Mouse (Mus musculus) inflammation-experienced regulatory T-cells, adult 16 weeks (primary cell): ENCODE measurements around the gene Hist1h2bp. TPM values are rescaled to one million over a fixed set of nuclear protein-coding genes. Genes with fewer than 3 reads are reported as not detected.

Experiments
- polyA plus RNA-seq: library from polyadenylated mRNA; unstranded; fragments of 100-300 nt; shearing (Covaris generic); gene quantifications from one replicate; pipeline ENCODE4 v1.2.1, GENCODE M21; 2017

Hist1h2bp gene
- polyA plus RNA-seq = not detected

DNA sequence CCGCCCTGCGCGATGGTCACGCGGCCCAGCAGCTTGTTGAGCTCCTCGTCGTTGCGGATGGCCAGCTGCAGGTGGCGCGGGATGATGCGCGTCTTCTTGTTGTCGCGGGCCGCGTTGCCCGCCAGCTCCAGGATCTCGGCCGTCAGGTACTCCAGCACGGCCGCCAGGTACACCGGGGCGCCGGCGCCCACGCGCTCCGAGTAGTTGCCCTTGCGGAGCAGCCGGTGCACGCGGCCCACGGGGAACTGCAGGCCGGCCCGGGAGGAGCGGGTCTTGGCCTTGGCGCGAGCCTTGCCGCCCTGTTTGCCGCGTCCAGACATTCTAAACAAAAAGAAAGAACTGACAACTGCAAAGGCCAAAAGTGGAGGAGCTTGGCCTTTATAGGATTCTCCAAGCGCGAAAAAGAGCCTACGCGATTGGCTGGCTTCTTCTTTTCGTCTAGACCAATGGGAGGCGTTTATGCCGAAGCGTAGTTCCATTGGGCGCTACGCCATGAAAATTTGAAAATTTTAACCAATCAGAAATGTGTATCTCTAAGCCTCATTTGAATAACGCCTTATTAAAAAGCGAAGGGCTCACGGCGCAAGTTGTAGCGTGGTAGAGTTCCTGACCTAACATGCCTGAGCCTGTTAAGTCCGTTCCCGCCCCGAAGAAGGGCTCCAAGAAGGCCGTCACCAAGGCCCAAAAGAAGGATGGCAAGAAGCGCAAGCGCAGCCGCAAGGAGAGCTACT, at the start of gene Hist1h2bp, which contains the start of gene Hist1h2an:
Gene Hist1h2bp, plus strand, starts transcription at position 563 of the 731 bp plus-strand sequence.
Gene Hist1h2an, minus strand, starts transcription at position 320 of the 731 bp plus-strand sequence.

DNA sequence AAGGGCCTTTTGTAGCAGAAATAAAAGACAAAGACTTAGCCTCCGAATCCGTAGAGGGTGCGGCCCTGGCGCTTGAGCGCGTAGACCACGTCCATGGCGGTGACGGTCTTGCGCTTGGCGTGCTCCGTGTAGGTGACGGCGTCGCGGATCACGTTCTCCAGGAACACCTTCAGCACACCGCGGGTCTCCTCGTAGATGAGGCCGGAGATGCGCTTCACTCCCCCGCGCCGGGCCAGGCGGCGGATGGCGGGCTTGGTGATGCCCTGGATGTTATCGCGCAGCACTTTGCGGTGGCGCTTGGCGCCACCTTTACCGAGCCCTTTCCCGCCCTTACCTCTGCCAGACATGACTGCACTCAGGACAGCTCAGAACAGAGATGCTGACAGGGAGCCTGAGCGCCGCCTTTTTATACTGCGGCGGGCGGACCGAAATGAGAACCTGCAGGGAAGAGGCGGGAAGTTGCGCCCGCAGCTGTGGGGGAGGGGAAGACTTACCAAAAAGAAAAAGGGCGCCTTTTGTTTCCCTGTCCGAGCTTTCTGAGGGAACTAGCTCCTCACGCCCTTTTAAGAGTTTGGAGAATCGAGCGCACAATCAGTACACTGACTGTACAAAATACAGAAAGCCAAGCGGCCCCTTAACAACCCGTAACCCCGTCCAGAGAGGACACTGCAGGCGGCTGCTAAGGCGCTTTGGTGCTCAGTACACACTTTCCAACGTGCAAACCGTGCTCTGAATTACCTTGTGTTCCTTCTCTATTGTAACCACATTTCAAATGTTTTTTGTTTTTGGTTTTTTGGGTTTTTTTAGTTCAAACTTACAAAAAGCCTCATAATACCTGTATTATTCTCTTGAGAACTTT, 36.9 kb upstream of the Hist1h2bp start, which contains the start of gene Hist1h4k:
Gene Hist1h4k, minus strand, starts transcription at position 347 of the 859 bp plus-strand sequence.

DNA sequence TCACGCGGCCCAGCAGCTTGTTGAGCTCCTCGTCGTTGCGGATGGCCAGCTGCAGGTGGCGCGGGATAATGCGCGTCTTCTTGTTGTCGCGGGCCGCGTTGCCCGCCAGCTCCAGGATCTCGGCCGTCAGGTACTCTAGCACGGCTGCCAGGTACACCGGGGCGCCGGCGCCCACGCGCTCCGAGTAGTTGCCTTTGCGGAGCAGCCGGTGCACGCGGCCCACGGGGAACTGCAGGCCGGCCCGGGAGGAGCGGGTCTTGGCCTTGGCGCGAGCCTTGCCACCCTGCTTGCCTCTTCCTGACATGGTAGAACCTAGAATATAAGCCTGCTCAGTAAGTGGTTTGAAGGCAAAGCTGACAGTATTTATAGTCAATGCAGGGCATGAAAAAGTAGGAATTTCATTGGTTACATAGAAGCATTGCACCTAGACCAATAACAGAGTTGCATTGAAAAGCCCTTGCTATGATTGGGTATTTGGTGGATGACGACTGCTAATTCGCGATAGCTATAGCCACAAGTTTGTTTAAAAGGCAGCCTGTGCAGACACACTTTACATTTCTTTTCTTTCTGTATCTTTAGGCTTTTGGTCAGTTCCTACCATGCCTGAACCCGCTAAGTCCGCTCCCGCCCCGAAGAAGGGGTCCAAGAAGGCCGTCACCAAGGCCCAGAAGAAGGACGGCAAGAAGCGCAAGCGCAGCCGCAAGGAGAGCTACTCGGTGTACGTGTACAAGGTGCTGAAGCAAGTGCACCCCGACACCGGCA, 33.6 kb upstream of the Hist1h2bp start, which contains the start of the genes Hist1h2ak and Hist1h2bn:
Gene Hist1h2ak, minus strand, starts transcription at position 304 of the 762 bp plus-strand sequence.
Gene Hist1h2bn, plus strand, starts transcription at position 600 of the 762 bp plus-strand sequence.

DNA sequence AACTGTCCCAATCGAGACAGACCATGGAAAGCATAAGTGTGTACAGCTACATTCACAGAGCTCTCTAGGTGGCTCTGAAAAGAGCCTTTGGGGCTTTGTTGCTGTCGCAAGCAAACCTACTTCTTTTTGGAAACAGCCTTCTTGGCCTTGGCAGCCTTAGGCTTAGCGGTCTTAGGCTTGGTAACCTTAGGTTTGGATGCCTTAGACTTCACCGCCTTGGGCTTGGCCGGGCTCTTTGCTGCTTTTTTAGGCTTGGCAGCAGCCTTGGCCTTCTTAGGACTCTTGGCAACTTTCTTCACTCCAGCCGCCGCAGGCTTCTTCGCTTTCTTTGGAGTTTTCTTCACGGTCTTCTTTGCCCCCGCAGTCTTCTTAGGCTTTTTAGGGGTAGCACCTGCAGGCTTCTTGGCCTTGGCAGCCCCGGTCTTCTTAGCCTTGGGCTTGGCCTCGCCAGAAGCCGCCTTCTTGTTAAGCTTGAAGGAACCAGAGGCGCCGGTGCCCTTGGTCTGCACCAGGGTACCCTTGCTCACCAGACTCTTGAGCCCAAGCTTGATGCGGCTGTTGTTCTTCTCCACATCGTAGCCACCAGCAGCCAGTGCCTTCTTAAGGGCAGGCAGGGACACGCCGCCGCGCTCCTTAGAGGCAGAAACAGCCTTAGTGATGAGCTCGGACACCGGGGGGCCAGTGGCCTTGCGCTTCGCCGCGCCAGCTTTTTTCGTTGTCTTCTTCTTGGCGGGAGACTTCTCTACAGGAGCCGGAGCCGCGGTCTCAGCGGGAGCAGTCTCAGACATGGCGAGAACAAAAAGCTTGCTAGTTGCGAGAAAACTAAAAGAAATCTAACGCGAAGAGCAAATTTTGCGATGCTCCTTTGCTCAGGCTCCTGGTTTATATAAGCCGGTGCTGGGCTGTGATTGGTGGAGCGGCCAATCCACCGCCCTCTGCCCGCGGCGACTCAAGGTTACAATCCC, 7.2 kb upstream of the Hist1h2bp start, which contains the start of gene Hist1h1b:
Gene Hist1h1b, minus strand, starts transcription at position 859 of the 965 bp plus-strand sequence.

DNA sequence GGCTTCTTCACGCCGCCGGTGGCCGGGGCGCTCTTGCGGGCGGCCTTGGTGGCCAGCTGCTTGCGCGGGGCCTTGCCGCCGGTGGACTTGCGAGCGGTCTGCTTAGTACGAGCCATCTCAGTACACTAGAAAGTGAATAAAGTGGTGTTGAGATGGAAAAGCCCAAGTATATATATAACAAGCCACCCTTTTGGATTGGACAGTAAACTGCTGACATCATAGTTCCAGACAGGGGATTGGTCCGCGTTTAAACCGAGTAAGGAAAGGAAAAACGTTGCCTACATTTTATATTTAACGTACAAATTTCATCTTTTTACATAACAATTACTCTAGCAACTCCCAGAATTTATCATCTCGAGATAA, 4.0 kb upstream of the Hist1h2bp start, which contains the start of gene Hist1h3i:
Gene Hist1h3i, minus strand, starts transcription at position 116 of the 363 bp plus-strand sequence.

DNA sequence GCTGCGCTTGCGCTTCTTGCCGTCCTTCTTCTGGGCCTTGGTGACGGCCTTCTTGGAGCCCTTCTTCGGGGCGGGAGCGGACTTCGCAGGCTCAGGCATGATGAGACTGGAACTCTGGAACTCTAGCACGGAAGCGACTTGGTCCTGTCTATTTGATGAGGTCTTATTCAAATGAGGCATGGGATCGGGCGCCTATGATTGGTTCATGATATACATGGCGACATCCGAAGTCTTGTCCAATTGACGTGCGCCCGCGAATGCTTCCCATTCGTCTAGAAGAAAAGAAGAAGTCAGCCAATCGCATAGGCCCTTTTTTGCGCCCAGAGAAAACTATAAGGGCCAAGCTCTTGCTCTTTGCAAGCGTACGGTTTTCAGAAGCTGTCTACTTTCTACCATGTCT, 22.8 kb downstream of the Hist1h2bp start, which contains the start of the genes Hist1h2bq and Hist1h2ao:
Gene Hist1h2bq, minus strand, starts transcription at position 125 of the 400 bp plus-strand sequence.
Gene Hist1h2ao, plus strand, starts transcription at position 393 of the 400 bp plus-strand sequence.

DNA sequence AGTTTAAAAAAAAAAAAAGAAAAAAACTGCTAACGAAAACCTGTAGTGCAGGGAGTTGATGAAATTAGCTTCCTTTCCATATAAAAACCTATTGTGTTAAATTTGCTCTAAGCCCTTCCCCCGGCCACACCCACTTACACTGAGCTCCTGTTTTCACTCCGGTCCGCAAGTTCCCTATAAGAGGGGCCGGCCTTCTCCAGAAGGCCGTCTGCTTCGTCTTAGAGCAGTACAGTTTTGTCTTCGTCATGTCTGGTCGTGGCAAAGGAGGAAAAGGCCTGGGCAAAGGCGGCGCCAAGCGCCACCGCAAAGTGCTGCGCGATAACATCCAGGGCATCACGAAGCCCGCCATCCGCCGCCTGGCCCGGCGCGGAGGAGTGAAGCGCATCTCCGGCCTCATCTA, 24.3 kb downstream of the Hist1h2bp start, which contains the start of gene Hist1h4m:
Gene Hist1h4m, plus strand, starts transcription at position 208 of the 400 bp plus-strand sequence.

DNA sequence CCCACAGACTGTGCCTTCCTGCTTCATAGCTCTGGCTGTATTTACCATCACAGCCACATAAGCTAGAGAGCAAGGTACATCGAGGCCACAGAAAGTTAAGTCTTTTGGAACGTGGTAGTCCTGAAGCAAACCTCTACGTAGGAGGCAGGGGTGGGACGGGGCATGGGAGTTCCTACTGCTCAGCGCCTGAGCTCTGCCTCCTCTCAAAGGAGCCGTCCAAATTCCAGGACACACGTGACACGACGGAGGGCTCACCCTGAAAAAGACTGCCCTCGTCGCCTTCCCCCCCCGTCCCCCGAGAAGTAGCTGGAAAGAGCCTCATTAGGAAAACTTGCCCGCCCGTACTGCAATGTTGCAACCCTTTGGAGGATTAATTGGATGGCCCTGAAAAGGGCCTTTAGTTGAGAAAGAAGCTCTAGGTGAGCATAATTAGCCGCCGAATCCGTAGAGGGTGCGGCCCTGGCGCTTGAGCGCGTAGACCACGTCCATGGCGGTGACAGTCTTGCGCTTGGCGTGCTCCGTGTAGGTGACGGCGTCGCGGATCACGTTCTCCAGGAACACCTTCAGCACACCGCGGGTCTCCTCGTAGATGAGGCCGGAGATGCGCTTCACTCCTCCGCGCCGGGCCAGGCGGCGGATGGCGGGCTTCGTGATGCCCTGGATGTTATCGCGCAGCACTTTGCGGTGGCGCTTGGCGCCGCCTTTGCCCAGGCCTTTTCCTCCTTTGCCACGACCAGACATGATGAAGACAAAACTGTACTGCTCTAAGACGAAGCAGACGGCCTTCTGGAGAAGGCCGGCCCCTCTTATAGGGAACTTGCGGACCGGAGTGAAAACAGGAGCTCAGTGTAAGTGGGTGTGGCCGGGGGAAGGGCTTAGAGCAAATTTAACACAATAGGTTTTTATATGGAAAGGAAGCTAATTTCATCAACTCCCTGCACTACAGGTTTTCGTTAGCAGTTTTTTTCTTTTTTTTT, 44.4 kb downstream of the Hist1h2bp start, which contains the start of gene Hist1h4n:
Gene Hist1h4n, minus strand, starts transcription at position 779 of the 977 bp plus-strand sequence.

DNA sequence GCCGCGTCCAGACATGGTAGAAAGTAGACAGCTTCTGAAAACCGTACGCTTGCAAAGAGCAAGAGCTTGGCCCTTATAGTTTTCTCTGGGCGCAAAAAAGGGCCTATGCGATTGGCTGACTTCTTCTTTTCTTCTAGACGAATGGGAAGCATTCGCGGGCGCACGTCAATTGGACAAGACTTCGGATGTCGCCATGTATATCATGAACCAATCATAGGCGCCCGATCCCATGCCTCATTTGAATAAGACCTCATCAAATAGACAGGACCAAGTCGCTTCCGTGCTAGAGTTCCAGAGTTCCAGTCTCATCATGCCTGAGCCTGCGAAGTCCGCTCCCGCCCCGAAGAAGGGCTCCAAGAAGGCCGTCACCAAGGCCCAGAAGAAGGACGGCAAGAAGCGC, 46.2 kb downstream of the Hist1h2bp start, which contains the start of the genes Hist1h2ap and Hist1h2br:
Gene Hist1h2ap, minus strand, starts transcription at position 47 of the 400 bp plus-strand sequence.
Gene Hist1h2br, plus strand, starts transcription at position 283 of the 400 bp plus-strand sequence.

Other genes starting within 250 kb of the Hist1h2bp start
- gene Olfr1366, start 244.7 kb upstream of the Hist1h2bp start, polyA plus RNA-seq = not detected
- gene Olfr1535, start 227.6 kb upstream of the Hist1h2bp start, polyA plus RNA-seq = 0.20 TPM
- gene Olfr1364, start 205.7 kb upstream of the Hist1h2bp start, polyA plus RNA-seq = not detected
- gene Olfr1362, start 173.4 kb upstream of the Hist1h2bp start, polyA plus RNA-seq = not detected
- not detected for gene Olfr11, start 144.9 kb upstream of the Hist1h2bp start, polyA plus RNA-seq
- gene Olfr1361, start 124.1 kb upstream of the Hist1h2bp start, polyA plus RNA-seq = not detected
- gene Olfr1360, start 110.1 kb upstream of the Hist1h2bp start, polyA plus RNA-seq = not detected
- gene Olfr1359, start 89.3 kb upstream of the Hist1h2bp start, polyA plus RNA-seq = not detected
- not detected for gene Hist1h2bl, start 71.3 kb upstream of the Hist1h2bp start, polyA plus RNA-seq
- not detected for gene Hist1h2ai, start 71.0 kb upstream of the Hist1h2bp start, polyA plus RNA-seq
- not detected for gene Hist1h3h, start 69.8 kb upstream of the Hist1h2bp start, polyA plus RNA-seq
- gene Hist1h2bm, start 65.4 kb upstream of the Hist1h2bp start, polyA plus RNA-seq = 0.82 TPM
- gene Hist1h4j, start 52.4 kb upstream of the Hist1h2bp start, polyA plus RNA-seq = not detected
- 22.8 TPM for gene Hist1h4k, start 37.0 kb upstream of the Hist1h2bp start, polyA plus RNA-seq
- 3.0 TPM for gene Hist1h2ak, start 33.6 kb upstream of the Hist1h2bp start, polyA plus RNA-seq
- gene Hist1h2bn, start 33.3 kb upstream of the Hist1h2bp start, polyA plus RNA-seq = 2.1 TPM
- gene Hist1h1b, start 6.8 kb upstream of the Hist1h2bp start, polyA plus RNA-seq = 4.3 TPM
- 1.6 TPM for gene Hist1h3i, start 4.1 kb upstream of the Hist1h2bp start, polyA plus RNA-seq
- not detected for gene Hist1h2an, start 243 bp upstream of the Hist1h2bp start, polyA plus RNA-seq
- gene Hist1h2bq, start 22.7 kb downstream of the Hist1h2bp start, polyA plus RNA-seq = 6.5 TPM
- gene Hist1h2ao, start 23.0 kb downstream of the Hist1h2bp start, polyA plus RNA-seq = not detected
- 42.3 TPM for gene Hist1h4m, start 24.3 kb downstream of the Hist1h2bp start, polyA plus RNA-seq
- 3.8 TPM for gene Hist1h4n, start 44.7 kb downstream of the Hist1h2bp start, polyA plus RNA-seq
- 104 TPM for gene Hist1h2ap, start 46.0 kb downstream of the Hist1h2bp start, polyA plus RNA-seq
- gene Hist1h2br, start 46.3 kb downstream of the Hist1h2bp start, polyA plus RNA-seq = 6.7 TPM
- gene Zfp184, start 157.6 kb downstream of the Hist1h2bp start, polyA plus RNA-seq = 0.24 TPM
- not detected for gene Pom121l2, start 193.7 kb downstream of the Hist1h2bp start, polyA plus RNA-seq
- 0.20 TPM for gene Prss16, start 222.3 kb downstream of the Hist1h2bp start, polyA plus RNA-seq
- gene Hist1h2ah, start 248.1 kb downstream of the Hist1h2bp start, polyA plus RNA-seq = not detected
- gene Hist1h2bk, start 248.4 kb downstream of the Hist1h2bp start, polyA plus RNA-seq = not detected